Mouse (Mus musculus): ENCODE results near the gene Lrrc1. TPM values are rescaled to one million over a fixed set of nuclear protein-coding genes. Genes with fewer than 3 reads are reported as not detected.

The Lrrc1 gene
- polyA plus RNA-seq, 1 experiment from 2014 or later: 14.9 TPM

DNA sequence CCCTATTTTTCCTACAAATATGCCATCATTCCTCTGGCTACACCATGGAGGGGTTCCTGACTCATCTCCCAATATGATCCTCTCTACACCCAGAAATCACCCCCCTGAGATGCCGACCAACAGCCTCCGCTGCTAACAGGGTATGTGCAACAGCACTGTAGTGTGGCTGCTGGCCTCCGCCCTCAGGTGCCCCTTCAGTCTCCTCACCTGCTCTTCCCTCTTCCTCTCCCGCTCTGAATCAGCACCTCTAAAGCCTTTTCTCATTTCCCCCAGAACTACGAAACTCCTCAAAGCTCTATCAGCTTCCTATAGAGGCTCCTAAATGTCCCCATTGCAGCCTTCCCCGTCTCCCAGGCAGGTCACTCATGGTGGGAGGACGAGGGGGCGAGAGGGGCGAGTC lies 5.4 kb downstream of the Lrrc1 start:
- H3K4me3 ChIP-seq (ENCODE audit: low read depth, low read length): no peak overlapping the region
- no peaks in the 10 kb centered on the region for H3K9me3 ChIP-seq (ENCODE audit: control insufficient read depth, low read length)
- no peak overlapping the region for H3K4me2 ChIP-seq (replicated peaks; ENCODE audit: low read depth)
- no peaks in the 10 kb centered on the region for H3K27me3 ChIP-seq (ENCODE audit: control insufficient read depth, insufficient read depth, low read length)
- ATAC-seq (ENCODE audit: low FRiP score, low TSS enrichment) (no peak), DNase-seq (ENCODE audit: low spot score) (no peak)
- no peak overlapping the region for H3K27ac ChIP-seq (replicated peaks)
- 90% methylated on average over 9 of the region's 9 CpGs for WGBS
- no peak overlapping the region for H3K9ac ChIP-seq (ENCODE audit: low read length)
- H3K4me1 ChIP-seq (replicated peaks; ENCODE audit: control insufficient read depth, insufficient read depth): 0 out of 2 replicates have a peak, but pooled peaks cover 2% of the 10 kb centered on the region
- no peaks in the 10 kb centered on the region for H3K36me3 ChIP-seq (ENCODE audit: control insufficient read depth, insufficient read depth, low read length)
- no peak for TF ChIP-seq EP300 (optimal IDR thresholded peaks at IDR 0.05)
- TF ChIP-seq CTCF (IDR thresholded peaks at IDR 0.05; ENCODE audit: low read depth): no peak

DNA sequence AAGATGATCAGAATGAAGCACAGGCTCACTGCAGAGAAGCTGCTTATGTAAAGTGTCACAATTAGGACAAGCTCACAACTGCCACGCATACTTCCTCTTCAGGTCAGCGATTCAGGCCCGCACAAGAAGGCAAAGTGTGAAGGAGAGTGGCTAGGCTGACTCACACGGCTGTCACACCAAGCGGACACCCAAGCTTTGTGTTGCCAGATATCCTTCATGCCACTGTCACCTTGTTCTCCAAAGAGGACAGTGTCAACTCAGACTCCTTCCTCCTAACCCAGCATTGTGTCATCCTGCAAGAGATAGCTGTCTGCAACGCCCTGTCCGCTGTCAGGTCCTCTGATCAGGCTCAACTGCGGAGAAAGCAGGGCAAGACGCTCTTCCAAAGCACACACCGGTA lies 7.3 kb downstream of the Lrrc1 start:
- Histone ChIP-seq H3K4me2 (replicated peaks; ENCODE audit: low read depth) (0 out of 2 replicates have a peak overlapping the region, but pooled peaks have one; percentile 1), H3K4me1 (replicated peaks; ENCODE audit: control insufficient read depth, insufficient read depth) (0 out of 2 replicates have a peak, but pooled peaks cover 2% of the 10 kb centered on the region), H3K27ac (replicated peaks) (peak overlapping the region; percentile 59), H3K36me3 (ENCODE audit: control insufficient read depth, insufficient read depth, low read length) (no peaks in the 10 kb centered on the region), H3K9me3 (ENCODE audit: control insufficient read depth, low read length) (no peaks in the 10 kb centered on the region), H3K4me3 (ENCODE audit: low read depth, low read length) (no peak overlapping the region), H3K9ac (ENCODE audit: low read length) (no peak overlapping the region), H3K27me3 (ENCODE audit: control insufficient read depth, insufficient read depth, low read length) (no peaks in the 10 kb centered on the region)
- WGBS: 64% methylated on average over 10 of the region's 10 CpGs
- TF ChIP-seq EP300 (optimal IDR thresholded peaks at IDR 0.05) (no peak), CTCF (IDR thresholded peaks at IDR 0.05; ENCODE audit: low read depth) (no peak)
- ATAC-seq (ENCODE audit: low FRiP score, low TSS enrichment) (peak; percentile 53), DNase-seq (ENCODE audit: low spot score) (no peak)

DNA sequence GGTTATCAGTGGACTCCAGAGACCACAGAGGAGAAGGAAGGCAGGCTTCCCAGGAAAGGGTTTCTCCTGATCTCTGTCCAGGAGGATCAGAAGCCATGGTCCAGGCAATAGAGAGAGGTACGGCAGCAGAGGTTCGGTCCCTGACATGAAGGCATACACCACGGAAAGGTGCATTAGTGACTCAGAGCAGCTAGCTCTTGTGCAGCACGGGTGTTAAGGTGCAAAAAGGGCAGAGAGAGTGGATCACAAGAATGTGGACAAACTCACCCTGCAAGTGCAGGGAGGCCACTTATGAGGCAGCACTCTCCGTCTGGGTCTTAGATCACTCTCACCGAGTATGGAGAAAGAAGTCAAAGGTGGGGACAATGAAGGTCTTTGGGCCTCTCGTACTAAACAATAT lies 7.8 kb downstream of the Lrrc1 start:
- DNase-seq (ENCODE audit: low spot score): peak; percentile 66
- ATAC-seq (ENCODE audit: low FRiP score, low TSS enrichment): peak; percentile 77
- Histone ChIP-seq H3K36me3 (ENCODE audit: control insufficient read depth, insufficient read depth, low read length) (no peaks in the 10 kb centered on the region), H3K4me2 (replicated peaks; ENCODE audit: low read depth) (0 out of 2 replicates have a peak overlapping the region, but pooled peaks have one; percentile 1), H3K9me3 (ENCODE audit: control insufficient read depth, low read length) (no peaks in the 10 kb centered on the region), H3K27ac (replicated peaks) (peak overlapping the region; percentile 59), H3K4me3 (ENCODE audit: low read depth, low read length) (no peak overlapping the region), H3K9ac (ENCODE audit: low read length) (no peak overlapping the region), H3K27me3 (ENCODE audit: control insufficient read depth, insufficient read depth, low read length) (no peaks in the 10 kb centered on the region), H3K4me1 (replicated peaks; ENCODE audit: control insufficient read depth, insufficient read depth) (0 out of 2 replicates have a peak, but pooled peaks cover 2% of the 10 kb centered on the region)
- no peak for TF ChIP-seq CTCF (IDR thresholded peaks at IDR 0.05; ENCODE audit: low read depth)
- no peak for TF ChIP-seq EP300 (optimal IDR thresholded peaks at IDR 0.05)
- WGBS: 48% methylated on average over 7 of the region's 7 CpGs

DNA sequence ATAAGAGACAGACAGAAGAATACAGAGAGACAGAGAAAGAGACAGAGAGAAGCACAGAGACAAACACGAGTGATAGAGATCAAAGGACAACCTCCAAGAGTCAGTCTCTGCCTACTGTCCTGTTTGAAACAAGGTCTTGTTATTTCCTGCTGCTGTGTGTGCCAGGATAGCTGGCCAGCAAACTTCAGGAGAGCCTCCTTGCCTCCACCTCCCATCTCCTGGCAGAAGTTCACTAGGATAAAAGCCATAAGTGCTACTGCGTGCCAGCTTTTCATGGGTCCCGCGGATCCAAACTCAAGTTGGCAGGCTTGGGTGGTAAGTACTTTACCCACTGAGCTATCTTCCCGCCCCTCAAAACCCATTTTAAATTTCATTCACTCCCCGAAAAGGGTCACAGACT lies 8.4 kb downstream of the Lrrc1 start:
- no peak for TF ChIP-seq EP300 (optimal IDR thresholded peaks at IDR 0.05)
- TF ChIP-seq CTCF (IDR thresholded peaks at IDR 0.05; ENCODE audit: low read depth): no peak
- DNase-seq (ENCODE audit: low spot score): no peak
- H3K9me3 ChIP-seq (ENCODE audit: control insufficient read depth, low read length): no peaks in the 10 kb centered on the region
- no peak overlapping the region for H3K4me3 ChIP-seq (ENCODE audit: low read depth, low read length)
- H3K9ac ChIP-seq (ENCODE audit: low read length): no peak overlapping the region
- H3K27ac ChIP-seq (replicated peaks): peak overlapping the region; percentile 10; the same call in 1 of the 2 replicates
- 0 out of 2 replicates have a peak, but pooled peaks cover 2% of the 10 kb centered on the region for H3K4me1 ChIP-seq (replicated peaks; ENCODE audit: control insufficient read depth, insufficient read depth)
- no peak for ATAC-seq (ENCODE audit: low FRiP score, low TSS enrichment)
- 57% methylated on average over 6 of the region's 6 CpGs for WGBS
- no peaks in the 10 kb centered on the region for H3K36me3 ChIP-seq (ENCODE audit: control insufficient read depth, insufficient read depth, low read length)
- no peak overlapping the region for H3K4me2 ChIP-seq (replicated peaks; ENCODE audit: low read depth)
- no peaks in the 10 kb centered on the region for H3K27me3 ChIP-seq (ENCODE audit: control insufficient read depth, insufficient read depth, low read length)

DNA sequence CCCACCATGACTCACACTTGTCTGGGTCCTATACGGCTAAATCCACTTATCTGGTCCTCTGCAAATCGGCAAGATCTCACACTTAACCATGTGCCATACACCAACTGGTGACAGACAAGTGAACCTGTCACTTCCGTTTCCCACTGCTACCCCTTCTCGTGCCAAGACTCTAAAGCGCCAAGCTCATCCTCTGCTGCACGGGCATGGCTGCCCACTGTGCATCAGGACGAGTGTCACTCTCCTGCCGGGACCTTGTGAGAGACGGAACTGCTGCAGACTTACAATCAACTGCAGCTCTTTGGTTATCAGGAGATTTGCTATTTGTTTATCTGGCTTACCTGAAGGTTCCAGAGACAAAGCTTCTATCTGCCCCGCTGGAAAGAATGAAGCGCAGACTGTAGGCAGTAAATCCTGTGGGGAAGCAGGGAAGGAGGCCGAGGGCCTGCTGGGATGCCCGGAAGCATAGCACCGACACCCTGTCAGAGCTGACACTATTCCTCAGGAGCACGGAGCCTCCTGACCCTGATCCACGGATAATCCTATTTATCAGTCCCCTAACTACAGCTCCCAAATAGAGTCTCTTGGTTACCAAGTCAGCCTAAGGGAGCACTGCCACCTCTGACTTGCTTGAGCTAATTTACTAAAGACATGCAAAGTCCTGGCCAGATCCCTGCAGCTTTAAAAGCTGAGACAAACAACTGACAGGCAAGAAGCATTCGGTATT lies 9.5 kb downstream of the Lrrc1 start:
- Histone ChIP-seq H3K27ac (replicated peaks) (no peak overlapping the region), H3K4me2 (replicated peaks; ENCODE audit: low read depth) (no peak overlapping the region), H3K9ac (ENCODE audit: low read length) (no peak overlapping the region), H3K4me1 (replicated peaks; ENCODE audit: control insufficient read depth, insufficient read depth) (0 out of 2 replicates have a peak, but pooled peaks cover 2% of the 10 kb centered on the region), H3K9me3 (ENCODE audit: control insufficient read depth, low read length) (no peaks in the 10 kb centered on the region), H3K4me3 (ENCODE audit: low read depth, low read length) (no peak overlapping the region), H3K36me3 (ENCODE audit: control insufficient read depth, insufficient read depth, low read length) (no peaks in the 10 kb centered on the region), H3K27me3 (ENCODE audit: control insufficient read depth, insufficient read depth, low read length) (no peaks in the 10 kb centered on the region)
- no peak for ATAC-seq (ENCODE audit: low FRiP score, low TSS enrichment)
- no peak for DNase-seq (ENCODE audit: low spot score)
- no peak for TF ChIP-seq EP300 (optimal IDR thresholded peaks at IDR 0.05)
- TF ChIP-seq CTCF (IDR thresholded peaks at IDR 0.05; ENCODE audit: low read depth): no peak
- WGBS: 55% methylated on average over 17 of the region's 17 CpGs

DNA sequence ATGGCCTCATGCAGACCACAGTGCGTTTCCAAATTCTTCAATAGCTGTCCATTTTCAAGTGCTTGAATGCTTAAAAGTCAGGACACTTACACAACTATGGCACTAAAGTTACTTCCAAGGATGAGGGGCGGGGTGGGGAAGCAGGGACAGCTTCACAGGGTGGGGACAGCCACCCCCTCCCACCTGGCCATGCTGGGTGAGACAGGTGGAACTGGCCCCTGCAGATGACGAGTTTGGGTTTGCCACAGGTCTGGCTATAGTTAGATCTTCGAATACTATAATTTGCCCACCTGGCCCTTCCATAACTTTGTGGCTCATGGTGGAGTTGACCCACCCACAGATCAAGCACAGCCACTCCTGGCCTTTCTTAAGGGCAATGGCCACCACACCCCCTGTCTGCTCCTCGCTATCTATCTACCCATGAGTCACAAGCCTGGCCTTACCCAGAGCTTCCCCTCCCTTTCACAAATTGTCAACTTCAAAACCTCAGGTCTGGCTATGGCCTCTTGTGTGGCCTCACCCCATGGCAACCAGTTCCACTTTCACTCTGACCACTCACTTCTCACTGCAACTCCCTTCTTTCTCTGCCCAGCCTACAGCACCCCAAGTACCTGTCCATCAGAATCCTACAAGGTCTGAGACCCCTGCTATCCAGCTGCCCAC lies 16.2 kb downstream of the Lrrc1 start:
- Histone ChIP-seq H3K9ac (ENCODE audit: low read length) (no peak overlapping the region), H3K4me2 (replicated peaks; ENCODE audit: low read depth) (no peak overlapping the region), H3K4me1 (replicated peaks; ENCODE audit: control insufficient read depth, insufficient read depth) (peaks cover 3% of the 10 kb centered on the region; the same call in 1 of the 2 replicates), H3K9me3 (ENCODE audit: control insufficient read depth, low read length) (no peaks in the 10 kb centered on the region), H3K27me3 (ENCODE audit: control insufficient read depth, insufficient read depth, low read length) (no peaks in the 10 kb centered on the region), H3K36me3 (ENCODE audit: control insufficient read depth, insufficient read depth, low read length) (no peaks in the 10 kb centered on the region), H3K27ac (replicated peaks) (peak overlapping the region; percentile 56; the same call in 1 of the 2 replicates), H3K4me3 (ENCODE audit: low read depth, low read length) (no peak overlapping the region)
- peak; percentile 59 for DNase-seq (ENCODE audit: low spot score)
- TF ChIP-seq EP300 (optimal IDR thresholded peaks at IDR 0.05): no peak
- TF ChIP-seq CTCF (IDR thresholded peaks at IDR 0.05; ENCODE audit: low read depth): no peak
- peak; percentile 91 for ATAC-seq (ENCODE audit: low FRiP score, low TSS enrichment)
- WGBS: 73% methylated on average over 5 of the region's 5 CpGs

All from stomach, postnatal 0 days (tissue).